Mouse (Mus musculus) erythroblast, embryonic 14.5 days (primary cell): Measurements from ENCODE around the gene Xylt1.

Source experiments
- GATA1 ChIP-seq: IDR thresholded peaks from 2 replicates; pipeline ENCODE4 v1.6.1; 2012; ENCODE audit warnings: low read length, inconsistent platforms, mixed read lengths
- TAL1 ChIP-seq: IDR thresholded peaks from 3 replicates; pipeline ENCODE4 v1.6.1; 2012; ENCODE audit warnings: low read length, inconsistent platforms, mixed read lengths

GRCm38 (mm10) chr7:117464956-117465355 lies 84.2 kb downstream of the Xylt1 start:
- TF ChIP-seq GATA1, result no peak
- TF ChIP-seq TAL1, result no peak
